Mouse (Mus musculus) liver, postnatal 0 days (tissue): ENCODE measurements around the gene Clic6. TPM values are rescaled to one million over a fixed set of nuclear protein-coding genes. Genes with fewer than 3 reads are reported as not detected.

Experiments used
- ATAC-seq: fragments of 200-750 bp; cut with Nextera tagmentation; 2 replicates; pipeline ENCODE4 v1.8.0; 2017; ENCODE audit warnings: mild to moderate bottlenecking, moderate library complexity
- DNase-seq: peaks from one replicate; pipeline ENCODE4 v3.0.0-alpha.2; 2016
- H3K27ac ChIP-seq: fragments of 300-500 bp; sonication (generic); 2 replicates; pipeline ENCODE4 v1.5.1; 2014; ENCODE audit warnings: antibody characterized with exemption, moderate library complexity, mild to moderate bottlenecking, low read depth
- H3K27me3 ChIP-seq: fragments of 300-500 bp; sonication (generic); 2 replicates; pipeline ENCODE4 v1.6.1; 2014; ENCODE audit warnings: low read length, control low read depth, mixed read lengths; ENCODE audit not compliant: insufficient read depth
- H3K36me3 ChIP-seq: fragments of 300-500 bp; sonication (generic); replicated peaks from 2 replicates; pipeline ENCODE4 v1.6.1; 2014; ENCODE audit warnings: mild to moderate bottlenecking, control low read depth, low read length, moderate library complexity, mixed read lengths; ENCODE audit not compliant: insufficient read depth
- H3K4me1 ChIP-seq: fragments of 300-500 bp; sonication (generic); 2 replicates; pipeline ENCODE4 v1.6.1; 2014; ENCODE audit warnings: antibody characterized with exemption, mild to moderate bottlenecking, control low read depth; ENCODE audit not compliant: insufficient read depth
- H3K4me2 ChIP-seq: fragments of 300-500 bp; sonication (generic); 2 replicates; pipeline ENCODE4 v1.6.1; 2014; ENCODE audit warnings: low read depth, mild to moderate bottlenecking, low read length, moderate library complexity, mixed read lengths
- H3K4me3 ChIP-seq: fragments of 300-500 bp; sonication (generic); 2 replicates; pipeline ENCODE4 v1.5.1; 2014; ENCODE audit warnings: low read depth, low read length
- H3K9ac ChIP-seq: fragments of 300-500 bp; sonication (generic); replicated peaks from 2 replicates; pipeline ENCODE4 v1.6.1; 2014; ENCODE audit warnings: mild to moderate bottlenecking, moderate library complexity
- H3K9me3 ChIP-seq: fragments of 300-500 bp; sonication (generic); 2 replicates; pipeline ENCODE4 v1.6.1; 2016; ENCODE audit warnings: mild to moderate bottlenecking, control low read depth, low read length, mixed read lengths
- CTCF ChIP-seq: sonication (generic); IDR thresholded peaks from 2 replicates; pipeline ENCODE4 v1.5.1; 2016; ENCODE audit warnings: antibody characterized with exemption, low read depth
- EP300 ChIP-seq: IDR thresholded peaks from 2 replicates; pipeline ENCODE4 v1.6.1; 2016; ENCODE audit warnings: antibody characterized with exemption, low read depth, mild to moderate bottlenecking
- WGBS: fragments of 180-500 bp; shearing (Covaris S2); extraction: QIAGEN DNeasy Blood & Tissue Kit; methylation state at CpG from one replicate; pipeline ENCODE4 v1.1.7; 2014; ENCODE audit not compliant: insufficient replicate concordance; 5-methylcytosine and 5-hydroxymethylcytosine counted together
- polyA plus RNA-seq: library from polyadenylated mRNA; unstranded; fragments of >200 nt; fragmentation: Nextera tagmentation; extraction: Ambion mirVana; gene quantifications from 2 replicates; pipeline ENCODE4 v1.2.1, GENCODE M21; 2015

Gene Clic6
- polyA plus RNA-seq, 1 experiment from 2014 or later, result 0.32 TPM

DNA sequence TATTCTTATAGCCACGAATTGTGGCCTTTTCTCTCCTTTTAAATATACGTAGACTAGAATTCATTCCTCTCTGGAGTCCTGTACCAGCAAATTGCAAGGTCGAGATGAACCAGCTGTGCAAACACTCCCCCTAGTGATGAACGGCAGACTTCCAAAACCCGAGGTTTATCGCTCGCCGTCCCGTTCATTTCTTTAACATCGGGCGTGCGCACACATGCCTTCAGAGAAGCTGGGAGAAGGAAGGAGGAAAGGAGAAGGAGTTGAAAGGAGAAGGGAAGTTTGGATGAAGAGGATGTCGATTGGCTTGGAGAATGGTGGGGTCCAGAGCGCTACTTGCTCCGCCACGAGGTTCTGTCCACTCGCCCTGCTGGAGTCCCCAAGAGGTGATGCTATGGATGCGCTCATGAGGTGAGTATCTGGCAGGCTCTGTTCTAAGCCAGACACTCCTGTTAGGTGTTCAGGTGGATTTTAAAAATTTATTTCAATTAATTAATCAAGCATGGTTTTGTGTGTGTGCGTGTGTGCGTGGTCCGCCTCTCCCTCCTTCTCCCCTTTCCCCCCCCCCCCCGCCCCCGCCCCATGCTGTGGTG is 6.9 kb upstream of the Clic6 start:
- Histone ChIP-seq H3K27ac (no peak overlapping the region), H3K27me3 (peaks cover 16% of the 10 kb centered on the region), H3K9me3 (no peaks in the 10 kb centered on the region), H3K4me1 (no peaks in the 10 kb centered on the region), H3K9ac (no peak overlapping the region), H3K36me3 (no peaks in the 10 kb centered on the region), H3K4me3 (no peak overlapping the region), H3K4me2 (no peak overlapping the region)
- DNase-seq, result peak; percentile 40
- TF ChIP-seq EP300 (no peak), CTCF (peak; percentile 76)
- 16% methylated on average over 21 of the region's 23 CpGs for WGBS
- ATAC-seq, result no peak

GRCm38 (mm10) chr16:92487086-92487485 is 1.6 kb downstream of the Clic6 start:
- 0 out of 2 replicates have a peak, but pooled peaks cover 2% of the 10 kb centered on the region for H3K4me1 ChIP-seq
- DNase-seq, result no peak
- WGBS, result 59% methylated on average over 6 of the region's 6 CpGs
- H3K27me3 ChIP-seq, result no peaks in the 10 kb centered on the region
- no peak overlapping the region for H3K27ac ChIP-seq
- no peak overlapping the region for H3K4me3 ChIP-seq
- TF ChIP-seq CTCF (no peak), EP300 (no peak)
- peak; percentile 72 for ATAC-seq
- H3K36me3 ChIP-seq, result no peaks in the 10 kb centered on the region
- H3K4me2 ChIP-seq, result no peak overlapping the region
- no peak overlapping the region for H3K9ac ChIP-seq
- no peaks in the 10 kb centered on the region for H3K9me3 ChIP-seq

- ATAC-seq, result peak; percentile 79
- Histone ChIP-seq H3K9me3 (no peaks in the 10 kb centered on the region), H3K4me1 (0 out of 2 replicates have a peak, but pooled peaks cover 2% of the 10 kb centered on the region), H3K36me3 (no peaks in the 10 kb centered on the region), H3K4me3 (no peak overlapping the region), H3K9ac (no peak overlapping the region), H3K4me2 (no peak overlapping the region), H3K27me3 (no peaks in the 10 kb centered on the region), H3K27ac (no peak overlapping the region)
- 33% methylated on average over 4 of the region's 4 CpGs for WGBS
- peak; percentile 65 for DNase-seq
- TF ChIP-seq EP300 (peak; percentile 57; the same call in 1 of the 2 replicates), CTCF (peak; percentile 89)
These were observed 2.0 kb downstream of the Clic6 start for GRCm38 (mm10) chr16:92487489-92487888.

DNA sequence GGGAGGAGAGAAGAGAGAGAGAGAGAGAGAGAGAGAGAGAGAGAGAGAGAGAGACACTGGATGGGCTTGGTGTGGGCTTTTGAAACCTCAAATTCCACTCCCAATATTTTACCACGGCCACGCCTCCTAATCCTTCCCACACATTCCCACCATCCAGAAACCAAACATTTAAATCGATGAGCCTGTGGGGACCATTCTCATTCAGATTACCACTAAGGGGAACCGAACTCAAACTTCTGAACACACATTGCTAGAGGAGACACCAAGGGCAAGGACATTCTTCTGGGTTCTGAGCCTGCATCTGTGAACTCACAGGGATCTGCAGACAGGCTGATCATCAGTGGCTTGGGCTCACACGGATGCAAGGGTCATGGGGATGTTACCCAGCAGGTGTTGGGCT is 2.9 kb downstream of the Clic6 start:
- Histone ChIP-seq H3K27me3 (no peaks in the 10 kb centered on the region), H3K4me3 (no peak overlapping the region), H3K9ac (no peak overlapping the region), H3K9me3 (no peaks in the 10 kb centered on the region), H3K4me2 (no peak overlapping the region), H3K36me3 (no peaks in the 10 kb centered on the region), H3K27ac (no peak overlapping the region), H3K4me1 (0 out of 2 replicates have a peak, but pooled peaks cover 2% of the 10 kb centered on the region)
- ATAC-seq (no peak), DNase-seq (no peak)
- TF ChIP-seq CTCF (no peak), EP300 (no peak)
- WGBS, result 80% methylated on average over 5 of the region's 5 CpGs

GRCm38 (mm10) chr16:92489356-92489755 is 3.8 kb downstream of the Clic6 start:
- H3K9me3 ChIP-seq, result no peaks in the 10 kb centered on the region
- H3K36me3 ChIP-seq, result no peaks in the 10 kb centered on the region
- DNase-seq (no peak), ATAC-seq (peak; percentile 26; the same call in 1 of the 2 replicates)
- H3K4me3 ChIP-seq, result no peak overlapping the region
- H3K27me3 ChIP-seq, result no peaks in the 10 kb centered on the region
- TF ChIP-seq CTCF (no peak), EP300 (no peak)
- no peak overlapping the region for H3K4me2 ChIP-seq
- 0 out of 2 replicates have a peak overlapping the region, but pooled peaks have one; percentile 16 for H3K27ac ChIP-seq
- 0 out of 2 replicates have a peak, but pooled peaks cover 2% of the 10 kb centered on the region for H3K4me1 ChIP-seq
- H3K9ac ChIP-seq, result no peak overlapping the region
- 40% methylated on average over 9 of the region's 9 CpGs for WGBS

DNA sequence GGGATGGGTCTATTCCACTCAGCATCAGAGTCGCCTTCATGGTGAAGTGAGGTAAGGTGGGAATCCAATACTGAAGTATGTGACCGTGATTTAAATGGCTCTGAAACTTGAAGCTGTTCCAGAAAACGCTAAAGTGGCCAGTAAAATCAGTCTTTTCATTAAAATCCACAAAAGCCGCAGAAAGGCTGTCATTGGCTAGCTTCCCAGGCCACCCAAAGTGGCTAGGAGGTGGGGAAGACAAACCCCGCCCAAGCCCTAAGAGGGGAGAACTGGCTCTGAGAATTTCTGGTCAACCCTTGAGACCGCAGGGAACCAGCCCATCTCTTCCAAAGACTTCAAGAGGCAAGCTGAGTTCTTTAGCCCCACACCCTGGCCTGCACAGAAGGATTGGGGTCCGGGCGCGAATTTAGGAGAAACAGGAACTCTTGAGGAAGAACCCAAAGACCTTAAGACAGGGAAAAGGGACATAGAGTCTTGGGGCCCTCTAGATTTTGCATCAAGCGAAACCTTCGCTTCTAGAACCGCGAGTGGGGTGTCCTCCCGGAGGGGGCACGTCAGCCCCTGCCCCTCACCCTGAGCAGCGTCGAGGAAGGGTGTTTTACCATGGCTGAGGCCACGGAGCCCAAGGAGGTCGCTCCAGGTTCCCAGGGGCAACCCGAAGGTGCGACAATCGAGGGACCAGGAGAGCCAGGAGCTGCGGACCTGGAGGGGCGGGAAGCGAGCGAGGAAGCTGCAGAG is 12.5 kb downstream of the Clic6 start:
- no peaks in the 10 kb centered on the region for H3K36me3 ChIP-seq
- H3K27ac ChIP-seq, result no peak overlapping the region
- H3K4me3 ChIP-seq, result peak overlapping the region; percentile 48
- H3K9ac ChIP-seq, result peak overlapping the region; percentile 40; the same call in 1 of the 2 replicates
- peaks cover 37% of the 10 kb centered on the region for H3K27me3 ChIP-seq
- TF ChIP-seq CTCF, result no peak
- TF ChIP-seq EP300, result no peak
- 10% methylated on average over 26 of the region's 26 CpGs for WGBS
- ATAC-seq (no peak), DNase-seq (no peak)
- no peaks in the 10 kb centered on the region for H3K9me3 ChIP-seq
- H3K4me2 ChIP-seq, result peak overlapping the region; percentile 74
- H3K4me1 ChIP-seq, result peaks cover 9% of the 10 kb centered on the region
